Mouse (Mus musculus) embryonic facial prominence, embryonic 12.5 days (tissue): ENCODE results near the gene Izumo4. TPM values are rescaled to one million over a fixed set of nuclear protein-coding genes. Genes with fewer than 3 reads are reported as not detected.

Source experiments
- ATAC-seq: fragments of 200-750 bp; cut with Nextera tagmentation; 2 replicates; pipeline ENCODE4 v1.8.0; 2017; ENCODE audit not compliant: insufficient number of reproducible peaks, insufficient read depth, low FRiP score, low TSS enrichment
- H3K27ac ChIP-seq: fragments of 300-500 bp; sonication (generic); 2 replicates; pipeline ENCODE4 v1.5.1; 2016; ENCODE audit warnings: mild to moderate bottlenecking
- H3K27me3 ChIP-seq: fragments of 300-500 bp; sonication (generic); 2 replicates; pipeline ENCODE4 v1.6.1; 2016; ENCODE audit warnings: mild to moderate bottlenecking, moderate library complexity
- H3K36me3 ChIP-seq: fragments of 300-500 bp; sonication (generic); 2 replicates; pipeline ENCODE4 v1.6.1; 2016; ENCODE audit warnings: mild to moderate bottlenecking
- H3K4me1 ChIP-seq: fragments of 300-500 bp; sonication (generic); 2 replicates; pipeline ENCODE4 v1.6.1; 2016
- H3K4me2 ChIP-seq: fragments of 300-500 bp; sonication (generic); replicated peaks from 2 replicates; pipeline ENCODE4 v1.6.1; 2016; ENCODE audit warnings: mild to moderate bottlenecking, moderate library complexity
- H3K4me3 ChIP-seq: fragments of 300-500 bp; sonication (generic); 2 replicates; pipeline ENCODE4 v1.5.1; 2016; ENCODE audit warnings: mild to moderate bottlenecking
- H3K9ac ChIP-seq: fragments of 300-500 bp; sonication (generic); 2 replicates; pipeline ENCODE4 v1.6.1; 2016; ENCODE audit warnings: mild to moderate bottlenecking, moderate library complexity
- H3K9me3 ChIP-seq: fragments of 300-500 bp; sonication (generic); 2 replicates; pipeline ENCODE4 v1.6.1; 2016; ENCODE audit warnings: mild to moderate bottlenecking, moderate library complexity
- WGBS: fragments of 180-500 bp; shearing (Covaris S2); methylation state at CpG from one replicate; pipeline ENCODE4 v1.1.7; 2016; 5-methylcytosine and 5-hydroxymethylcytosine counted together
- polyA plus RNA-seq: library from polyadenylated mRNA; unstranded; fragments of >200 nt; fragmentation: Nextera tagmentation; extraction: Ambion mirVana; gene quantifications from 2 replicates; pipeline ENCODE4 v1.2.1, GENCODE M21; 2016

Gene Izumo4
- polyA plus RNA-seq, 1 experiment from 2014 or later, result 23.6 TPM

DNA sequence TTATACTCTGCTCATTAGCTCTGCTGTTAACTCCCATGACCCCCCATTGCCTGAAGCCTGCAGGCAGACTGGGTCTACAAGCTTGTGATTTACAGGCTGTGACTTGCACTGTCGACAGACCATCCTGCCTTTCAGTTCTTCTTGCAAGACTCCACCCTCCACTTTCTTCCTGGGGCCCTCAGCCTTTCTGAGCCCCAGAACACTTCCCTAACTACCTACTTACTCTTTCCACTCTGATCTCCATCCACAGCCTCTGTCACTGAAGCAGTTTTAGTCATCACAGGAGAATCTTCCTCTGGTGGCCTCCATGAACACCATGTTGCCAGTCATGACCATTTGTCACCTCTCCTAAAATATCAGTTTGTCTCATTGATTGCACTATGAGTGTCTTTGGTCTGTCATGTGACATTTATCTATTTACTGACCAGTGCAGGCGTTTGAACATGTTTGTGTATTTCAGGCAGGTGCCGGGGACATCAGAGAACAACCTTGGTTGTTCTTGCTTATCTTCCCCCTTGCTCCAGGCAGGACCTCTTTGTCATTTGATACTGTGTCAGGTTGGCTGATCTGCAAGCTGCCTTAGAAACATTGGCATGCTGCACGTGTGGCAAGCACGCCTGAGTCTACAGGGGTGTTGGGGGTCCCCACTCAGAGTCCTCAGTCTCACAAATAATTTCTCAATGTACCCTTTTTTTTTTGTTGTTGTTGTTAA lies 38.3 kb upstream of the Izumo4 start:
- no peaks in the 10 kb centered on the region for H3K9me3 ChIP-seq
- H3K27me3 ChIP-seq, result no peaks in the 10 kb centered on the region
- peaks cover 16% of the 10 kb centered on the region for H3K4me1 ChIP-seq
- H3K27ac ChIP-seq, result peak overlapping the region; percentile 64; the same call in 1 of the 2 replicates
- WGBS, result 53% methylated on average over 5 of the region's 5 CpGs
- H3K36me3 ChIP-seq, result peaks cover 32% of the 10 kb centered on the region
- no peak overlapping the region for H3K9ac ChIP-seq
- no peak overlapping the region for H3K4me3 ChIP-seq
- no peak for ATAC-seq
- no peak overlapping the region for H3K4me2 ChIP-seq

DNA sequence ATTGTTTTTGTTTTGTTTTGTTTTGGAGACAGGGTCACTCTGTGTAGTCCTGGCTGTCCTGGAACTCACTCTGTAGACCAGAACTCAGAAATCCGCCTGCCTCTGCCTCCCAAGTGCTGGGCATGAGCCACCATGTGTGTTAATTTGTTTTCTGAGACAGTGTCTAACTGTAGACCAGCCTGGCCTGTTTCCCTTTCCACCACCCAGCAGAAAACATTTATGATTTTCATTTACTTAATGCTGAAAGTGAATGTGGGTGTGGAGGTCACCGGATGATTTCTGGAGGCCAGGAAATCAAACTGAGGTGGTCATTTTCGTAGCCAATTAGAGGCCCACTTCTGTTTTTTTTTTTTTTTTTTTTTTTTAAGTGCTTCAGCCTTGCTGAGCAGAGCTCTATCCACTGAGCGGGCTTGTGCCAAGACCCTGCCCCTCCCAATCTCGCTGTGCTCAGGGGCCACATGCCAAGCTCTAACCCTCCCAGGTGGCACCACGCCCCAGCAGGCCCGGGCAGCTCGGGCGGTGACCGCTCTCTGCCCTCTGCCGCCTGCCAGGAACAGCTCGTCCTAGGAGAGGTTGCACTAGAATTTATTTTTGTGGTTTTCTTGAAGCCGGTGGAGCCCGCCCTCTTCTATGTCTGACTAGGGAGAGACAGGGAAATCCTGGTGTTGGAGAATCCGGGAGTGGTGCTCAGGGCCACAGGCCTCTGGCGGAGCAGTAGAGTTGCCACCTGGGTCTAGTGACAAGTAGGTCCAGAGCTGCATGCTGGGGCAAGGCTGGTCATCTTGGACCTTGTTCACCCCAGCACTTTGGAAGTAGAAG lies 37.6 kb upstream of the Izumo4 start:
- Histone ChIP-seq H3K9ac (no peak overlapping the region), H3K36me3 (peaks cover 39% of the 10 kb centered on the region), H3K4me2 (peak overlapping the region; percentile 17; the same call in 1 of the 2 replicates), H3K27ac (peak overlapping the region; percentile 77), H3K4me1 (peaks cover 16% of the 10 kb centered on the region), H3K27me3 (no peaks in the 10 kb centered on the region), H3K4me3 (no peak overlapping the region), H3K9me3 (no peaks in the 10 kb centered on the region)
- ATAC-seq, result no peak
- 33% methylated on average over 16 of the region's 16 CpGs for WGBS

DNA sequence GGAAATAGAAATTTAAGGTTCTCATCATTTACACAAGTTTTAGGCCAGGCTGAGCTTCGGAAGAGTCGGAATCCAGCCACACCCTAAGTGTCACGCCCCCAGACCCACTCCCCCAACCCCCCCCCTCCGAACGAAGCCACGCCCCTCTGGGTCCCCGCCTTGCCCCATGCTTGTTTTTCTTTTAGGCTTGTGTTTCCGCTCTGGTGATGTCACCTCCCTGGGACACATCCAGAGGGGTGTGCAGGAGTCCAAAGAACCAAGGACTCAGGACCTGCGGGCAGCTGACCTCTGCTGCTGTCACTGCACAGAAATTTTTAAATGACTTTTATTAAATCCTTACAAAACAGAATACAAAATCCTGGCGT lies 37.0 kb upstream of the Izumo4 start:
- Histone ChIP-seq H3K27me3 (no peaks in the 10 kb centered on the region), H3K36me3 (peaks cover 45% of the 10 kb centered on the region), H3K9ac (no peak overlapping the region), H3K27ac (peak overlapping the region; percentile 77), H3K4me2 (peak overlapping the region; percentile 17; the same call in 1 of the 2 replicates), H3K4me3 (no peak overlapping the region), H3K9me3 (no peaks in the 10 kb centered on the region), H3K4me1 (peaks cover 16% of the 10 kb centered on the region)
- no peak for ATAC-seq
- 18% methylated on average over 10 of the region's 10 CpGs for WGBS

DNA sequence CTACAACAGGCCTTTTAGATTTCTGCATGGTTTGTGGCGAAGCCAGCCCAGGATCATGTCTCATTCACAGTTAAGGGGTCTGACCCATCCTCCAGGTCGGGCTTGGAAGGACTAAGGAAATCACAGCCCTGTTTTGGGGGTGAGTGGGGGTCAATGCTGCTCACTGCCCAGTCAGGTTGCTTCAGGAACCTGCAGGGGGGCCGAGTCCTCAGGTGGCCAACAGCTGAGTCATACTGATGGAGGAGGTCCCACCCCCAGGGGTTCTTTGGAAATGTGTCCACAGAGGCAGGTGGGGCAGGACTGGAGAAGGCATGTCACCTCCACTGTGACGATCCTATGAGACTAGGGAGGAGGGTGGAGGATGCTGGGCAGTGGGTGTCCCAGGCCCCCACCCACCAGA lies 36.5 kb upstream of the Izumo4 start:
- H3K9ac ChIP-seq, result no peak overlapping the region
- H3K36me3 ChIP-seq, result peaks cover 50% of the 10 kb centered on the region
- no peak for ATAC-seq
- H3K4me3 ChIP-seq, result no peak overlapping the region
- 59% methylated on average over 4 of the region's 4 CpGs for WGBS
- H3K4me1 ChIP-seq, result peaks cover 16% of the 10 kb centered on the region
- H3K27me3 ChIP-seq, result no peaks in the 10 kb centered on the region
- peak overlapping the region; percentile 77; the same call in 1 of the 2 replicates for H3K27ac ChIP-seq
- H3K4me2 ChIP-seq, result 0 out of 2 replicates have a peak overlapping the region, but pooled peaks have one; percentile 17
- H3K9me3 ChIP-seq, result no peaks in the 10 kb centered on the region

DNA sequence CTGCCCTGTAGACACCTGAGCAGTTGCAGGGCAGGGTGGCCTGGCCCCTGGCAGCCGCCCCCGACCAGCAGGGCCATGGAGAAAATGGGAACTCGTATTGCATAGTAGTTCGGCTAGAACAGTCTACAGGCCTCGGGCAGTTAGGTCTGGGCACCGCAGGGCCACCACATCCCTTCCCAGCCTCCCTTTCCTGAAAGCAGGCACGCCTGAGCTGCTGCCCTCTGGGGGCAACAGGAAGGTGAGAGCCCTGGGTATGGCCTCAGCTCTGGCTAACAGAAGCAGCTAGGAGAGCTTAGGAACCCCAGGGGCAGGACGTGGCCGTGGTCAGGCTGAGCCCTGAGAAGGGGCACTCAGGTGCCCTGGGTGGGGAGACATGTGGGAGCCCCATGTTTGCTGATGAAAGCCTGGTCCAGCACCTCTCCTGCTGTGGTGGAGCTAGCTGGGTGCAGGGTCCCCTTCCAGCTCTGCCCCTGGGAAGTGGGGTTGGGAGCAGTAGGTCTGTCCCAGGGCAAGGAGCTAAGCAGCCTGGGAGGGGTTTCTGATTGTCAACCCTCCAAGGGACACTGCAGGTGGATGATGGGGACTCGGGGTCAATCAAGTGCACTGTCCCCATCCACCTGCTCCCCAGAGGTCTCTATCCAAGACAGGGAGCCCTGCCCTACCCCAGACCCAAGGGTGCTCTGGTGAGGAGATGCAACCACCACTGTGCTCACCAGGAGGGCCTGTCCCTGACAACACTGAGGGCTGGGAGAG lies 35.8 kb upstream of the Izumo4 start:
- H3K4me1 ChIP-seq, result peaks cover 16% of the 10 kb centered on the region
- WGBS, result 69% methylated on average over 10 of the region's 10 CpGs
- no peak overlapping the region for H3K9ac ChIP-seq
- peaks cover 57% of the 10 kb centered on the region for H3K36me3 ChIP-seq
- no peak overlapping the region for H3K4me3 ChIP-seq
- H3K27me3 ChIP-seq, result no peaks in the 10 kb centered on the region
- no peak overlapping the region for H3K4me2 ChIP-seq
- no peak for ATAC-seq
- no peak overlapping the region for H3K27ac ChIP-seq
- no peaks in the 10 kb centered on the region for H3K9me3 ChIP-seq

DNA sequence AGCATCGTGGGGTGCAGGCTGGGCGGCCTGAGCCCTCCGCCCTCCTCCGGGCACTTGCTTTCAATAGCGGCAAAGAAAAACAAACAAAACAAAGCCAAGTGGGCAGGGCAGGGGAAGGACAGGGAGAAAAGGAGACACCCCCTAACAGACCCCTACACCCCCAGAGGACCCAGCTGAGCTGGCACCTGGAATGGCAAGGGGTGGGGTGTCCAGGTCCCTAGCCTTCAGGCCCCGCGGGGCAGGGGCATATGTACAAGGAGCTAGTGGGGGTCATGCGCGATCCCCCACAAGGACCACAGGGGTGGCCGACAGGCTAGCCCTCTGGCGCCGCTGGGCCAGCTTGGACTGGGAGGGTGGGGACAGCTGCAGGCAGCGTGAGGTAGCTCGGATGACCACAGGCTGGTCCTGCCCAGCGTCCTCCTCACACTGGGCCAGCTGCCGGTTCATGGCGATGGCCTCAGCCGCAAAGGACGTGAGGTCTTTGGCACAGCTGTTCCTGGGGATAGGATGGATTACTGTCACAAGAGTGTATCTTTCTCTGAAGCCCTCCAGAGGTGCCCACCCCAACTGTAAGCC lies 35.1 kb upstream of the Izumo4 start:
- WGBS, result 84% methylated on average over 19 of the region's 19 CpGs
- H3K4me2 ChIP-seq, result no peak overlapping the region
- no peak overlapping the region for H3K9ac ChIP-seq
- no peaks in the 10 kb centered on the region for H3K27me3 ChIP-seq
- H3K36me3 ChIP-seq, result peaks cover 65% of the 10 kb centered on the region
- H3K9me3 ChIP-seq, result no peaks in the 10 kb centered on the region
- H3K27ac ChIP-seq, result no peak overlapping the region
- H3K4me3 ChIP-seq, result no peak overlapping the region
- peaks cover 16% of the 10 kb centered on the region for H3K4me1 ChIP-seq
- ATAC-seq, result no peak

DNA sequence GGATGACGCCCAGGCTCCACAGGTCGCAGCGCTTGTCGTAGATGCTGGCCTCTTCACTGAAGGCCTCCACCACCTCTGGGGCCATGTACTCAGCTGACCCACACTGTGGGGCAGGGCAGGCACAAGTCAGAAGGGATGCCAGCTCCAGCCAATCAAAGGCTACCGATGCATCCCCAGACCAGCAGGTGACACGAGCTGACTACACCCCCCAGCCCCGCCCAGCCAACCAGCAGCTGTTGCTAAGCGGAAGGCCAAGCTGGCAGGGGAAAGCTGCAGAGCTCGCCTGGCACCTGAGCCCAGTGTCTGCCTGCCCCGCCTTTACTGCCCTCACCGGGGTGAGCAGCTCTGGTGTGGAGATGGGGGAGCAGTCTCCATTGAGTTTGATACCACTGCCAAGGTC lies 33.4 kb upstream of the Izumo4 start:
- H3K27me3 ChIP-seq, result no peaks in the 10 kb centered on the region
- H3K36me3 ChIP-seq, result peaks cover 78% of the 10 kb centered on the region
- H3K4me1 ChIP-seq, result peaks cover 24% of the 10 kb centered on the region
- no peak overlapping the region for H3K27ac ChIP-seq
- H3K4me2 ChIP-seq, result no peak overlapping the region
- H3K9me3 ChIP-seq, result no peaks in the 10 kb centered on the region
- no peak for ATAC-seq
- no peak overlapping the region for H3K4me3 ChIP-seq
- H3K9ac ChIP-seq, result no peak overlapping the region
- 87% methylated on average over 11 of the region's 11 CpGs for WGBS

DNA sequence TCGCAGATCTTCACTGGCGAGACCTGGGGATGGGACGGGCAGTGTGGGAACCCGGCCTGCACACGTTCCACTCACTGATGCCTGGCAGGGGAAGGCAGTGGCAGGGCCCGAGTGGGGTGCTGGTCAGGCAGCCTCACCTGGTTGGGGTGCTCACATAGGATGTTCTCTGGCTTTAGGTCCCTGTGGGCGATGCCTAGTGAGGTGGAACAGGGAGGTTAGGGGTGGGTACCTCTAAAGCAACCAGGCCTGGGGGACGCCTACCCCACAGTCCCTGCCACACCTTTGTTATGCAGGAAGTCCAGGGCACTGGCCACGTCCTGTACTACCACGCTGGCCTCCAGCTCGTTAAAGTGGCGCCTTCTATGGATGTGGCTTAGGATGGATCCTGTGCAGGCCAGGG lies 33.0 kb upstream of the Izumo4 start:
- no peak for ATAC-seq
- no peak overlapping the region for H3K27ac ChIP-seq
- peaks cover 78% of the 10 kb centered on the region for H3K36me3 ChIP-seq
- H3K27me3 ChIP-seq, result no peaks in the 10 kb centered on the region
- H3K4me2 ChIP-seq, result no peak overlapping the region
- H3K9me3 ChIP-seq, result no peaks in the 10 kb centered on the region
- H3K9ac ChIP-seq, result 0 out of 2 replicates have a peak overlapping the region, but pooled peaks have one; percentile 10
- H3K4me3 ChIP-seq, result no peak overlapping the region
- peaks cover 28% of the 10 kb centered on the region for H3K4me1 ChIP-seq
- WGBS, result 89% methylated on average over 12 of the region's 12 CpGs

DNA sequence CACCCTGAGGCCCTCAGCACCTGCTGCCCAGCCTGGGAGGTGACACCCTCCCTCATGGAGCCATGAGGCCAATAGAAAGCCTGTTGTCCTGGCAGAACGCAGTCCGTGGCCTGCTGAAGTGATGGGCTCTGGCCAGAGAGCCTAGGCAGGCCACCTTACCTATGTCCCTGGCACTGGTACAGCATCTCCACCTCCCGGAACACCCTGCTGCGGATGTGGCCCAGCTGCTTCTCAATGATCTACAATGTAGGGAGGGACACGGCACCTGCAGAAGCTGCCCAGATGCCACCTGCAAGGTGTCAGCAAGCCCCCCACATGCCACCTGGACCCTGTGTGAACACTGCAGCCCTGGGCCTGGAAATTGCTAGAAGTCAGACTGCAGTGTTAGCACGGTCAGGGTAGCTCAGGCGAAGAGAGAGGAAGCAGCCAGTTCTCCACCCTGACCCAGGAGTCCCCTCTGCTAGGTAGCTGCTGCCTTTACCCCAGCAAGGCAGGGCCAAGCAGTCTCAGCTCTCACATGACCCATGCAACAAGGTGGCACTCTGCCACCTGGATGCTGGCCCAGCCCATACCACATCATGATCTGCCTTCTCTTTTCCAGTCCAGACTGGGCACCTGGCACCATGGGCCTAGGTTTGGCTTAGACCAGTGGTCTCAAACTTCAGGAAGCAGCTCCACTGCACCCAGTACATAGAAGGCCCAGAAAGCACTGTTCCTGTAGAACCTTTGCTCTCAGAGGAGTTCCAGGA lies 32.1 kb upstream of the Izumo4 start:
- H3K9ac ChIP-seq, result 0 out of 2 replicates have a peak overlapping the region, but pooled peaks have one; percentile 16

DNA sequence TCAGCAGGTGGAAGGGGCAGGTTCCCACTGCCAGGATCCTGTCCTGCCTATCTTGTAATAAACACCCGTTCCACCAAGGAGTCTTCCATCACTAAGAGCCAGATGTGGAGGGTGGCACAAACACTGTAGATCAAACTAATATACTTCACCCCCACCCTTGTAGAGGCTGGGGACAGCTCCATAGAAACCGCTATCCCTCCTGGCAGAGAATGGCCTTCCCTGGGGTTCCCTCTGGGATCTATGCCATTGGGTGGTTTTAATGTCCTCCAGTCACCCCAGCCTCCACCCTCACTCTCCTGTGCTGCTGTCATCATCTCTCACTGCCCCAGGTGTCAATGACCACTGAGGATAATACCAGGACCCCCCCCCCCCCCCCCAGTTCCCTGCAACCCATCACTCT lies 31.5 kb upstream of the Izumo4 start:
- peaks cover 77% of the 10 kb centered on the region for H3K36me3 ChIP-seq
- H3K27ac ChIP-seq, result no peak overlapping the region
- no peaks in the 10 kb centered on the region for H3K9me3 ChIP-seq
- no peak overlapping the region for H3K4me2 ChIP-seq
- 94% methylated on average over 2 of the region's 2 CpGs for WGBS
- H3K9ac ChIP-seq, result no peak overlapping the region
- H3K4me3 ChIP-seq, result no peak overlapping the region
- peaks cover 28% of the 10 kb centered on the region for H3K4me1 ChIP-seq
- no peak for ATAC-seq
- H3K27me3 ChIP-seq, result no peaks in the 10 kb centered on the region

More for the DNA sequence above, 32.1 kb upstream of the Izumo4 start:
- ATAC-seq, result no peak
- peaks cover 32% of the 10 kb centered on the region for H3K4me1 ChIP-seq
- no peaks in the 10 kb centered on the region for H3K27me3 ChIP-seq
- H3K4me3 ChIP-seq, result no peak overlapping the region
- H3K36me3 ChIP-seq, result peaks cover 78% of the 10 kb centered on the region
- 95% methylated on average over 7 of the region's 7 CpGs for whole genome bisulfite sequencing
- no peak overlapping the region for H3K27ac ChIP-seq
- H3K9me3 ChIP-seq, result no peaks in the 10 kb centered on the region
- no peak overlapping the region for H3K4me2 ChIP-seq

DNA sequence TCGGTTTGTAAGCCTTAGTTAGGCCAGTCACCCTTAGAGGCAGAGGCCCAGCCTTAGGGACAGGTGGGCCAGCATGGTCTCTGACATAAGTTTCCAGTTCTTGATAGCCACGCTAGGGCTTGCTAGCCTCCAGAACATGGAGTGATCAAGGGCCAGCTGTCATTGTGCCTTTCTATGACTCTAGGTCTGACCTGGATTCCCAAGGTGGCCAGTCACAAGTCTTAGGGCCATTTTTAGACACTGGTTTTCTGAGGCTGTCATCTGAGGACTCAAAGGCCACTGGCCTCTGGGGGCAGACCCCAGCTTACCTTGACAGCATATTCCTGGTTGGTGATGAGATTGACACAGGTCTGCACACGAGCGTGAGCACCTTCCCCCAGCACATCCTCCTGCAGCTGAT lies 30.7 kb upstream of the Izumo4 start:
- Histone ChIP-seq H3K9me3 (no peaks in the 10 kb centered on the region), H3K4me1 (peaks cover 28% of the 10 kb centered on the region), H3K4me2 (no peak overlapping the region), H3K4me3 (no peak overlapping the region), H3K27me3 (no peaks in the 10 kb centered on the region), H3K27ac (no peak overlapping the region), H3K9ac (no peak overlapping the region), H3K36me3 (peaks cover 70% of the 10 kb centered on the region)
- no peak for ATAC-seq
- 89% methylated on average over 4 of the region's 4 CpGs for WGBS
